Mouse (Mus musculus) NIH3T3 (cell line): ENCODE measurements at regions not wholly inside any gene's neighbourhood (a gene's known extent, or its start where the extent isn't known, plus 50 kb on each side); places are given as distances from the start of the nearest gene placed in this dataset.
"Not testable (repeated sequence)": the region's sequence is repeated elsewhere in the genome, so short reads cannot be mapped to it uniquely, and the experiment has no call there.

Experiments
- DNase-seq: peaks from one replicate; pipeline ENCODE4 v3.0.0-alpha.2; 2012; ENCODE audit warnings: low read depth

DNA sequence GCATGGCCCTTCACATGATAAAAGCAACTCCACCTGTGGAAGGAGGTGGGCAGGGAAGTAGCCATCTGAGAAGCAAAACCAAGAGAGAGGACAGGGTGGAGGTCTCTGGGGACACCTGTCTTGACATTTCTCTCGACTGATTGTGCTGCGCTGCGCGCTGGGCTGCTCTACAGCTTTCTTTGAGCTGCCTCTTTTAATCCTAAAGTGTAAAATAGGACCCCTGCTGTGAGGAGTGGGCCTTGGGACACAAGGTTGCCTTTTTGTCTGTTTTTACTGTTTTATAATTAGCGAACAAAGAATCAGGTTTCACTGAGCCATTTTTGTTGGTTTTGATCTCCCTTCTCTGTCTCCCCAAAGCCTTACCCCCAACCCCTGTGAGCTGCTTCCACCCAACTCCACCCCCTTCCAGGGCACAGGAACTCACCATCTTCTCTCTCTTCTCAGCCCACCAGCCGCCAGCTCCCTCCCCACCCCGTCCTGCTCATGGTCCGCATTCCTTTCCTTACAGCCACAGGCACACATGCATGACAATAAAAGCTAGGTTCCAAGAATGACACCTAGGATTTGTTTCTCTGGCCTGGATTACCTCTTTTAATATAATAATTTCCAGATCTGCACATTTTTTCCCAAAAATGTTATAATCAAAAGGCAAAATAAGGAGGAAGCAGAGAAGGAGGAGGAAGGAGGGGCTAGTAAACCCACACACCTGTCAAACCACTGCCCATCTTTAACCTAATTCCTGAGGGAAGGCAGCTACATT lies 57.3 kb downstream of the Cbln4 start:
- no peak for DNase-seq

DNA sequence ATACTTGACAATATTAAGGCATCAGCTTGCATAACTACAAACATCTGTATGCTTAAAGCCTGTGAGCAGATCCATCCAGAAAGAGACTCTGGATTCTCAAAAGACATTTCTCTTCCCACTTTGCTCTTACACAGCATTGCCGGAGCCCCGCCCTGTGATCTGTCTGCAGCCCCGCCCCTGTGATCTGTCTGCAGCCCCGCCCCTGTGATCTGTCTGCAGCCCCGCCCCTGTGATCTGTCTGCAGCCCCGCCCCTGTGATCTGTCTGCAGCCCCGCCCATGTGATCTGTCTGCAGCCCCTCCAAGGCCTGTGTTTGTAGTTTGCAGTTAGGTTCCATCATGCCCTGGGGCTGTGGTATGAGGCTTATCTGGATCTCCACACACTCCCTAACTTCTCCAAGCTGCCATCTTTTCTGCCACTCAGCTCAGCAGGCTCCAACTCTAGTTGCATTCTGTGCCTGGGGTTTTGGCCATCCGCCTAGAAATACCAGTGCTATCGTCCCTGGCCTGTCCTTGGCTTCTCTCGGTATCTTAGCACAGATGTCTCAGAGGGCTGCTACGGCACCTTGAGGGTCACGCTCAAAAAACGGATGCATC lies 73.9 kb downstream of the Cbln4 start:
- DNase-seq, result no peak

- DNase-seq, result no peak
Measured at GRCm38 (mm10) chr2:171946569-171947250, 96.6 kb downstream of the Cbln4 start.

- DNase-seq, result no peak
Measured at GRCm38 (mm10) chr2:171942671-171943070, 100.6 kb downstream of the Cbln4 start.

GRCm38 (mm10) chr2:171935646-171936325 lies 107.5 kb downstream of the Cbln4 start:
- DNase-seq, result no peak

GRCm38 (mm10) chr2:171920960-171921359 lies 122.3 kb downstream of the Cbln4 start:
- DNase-seq, result no peak

DNA sequence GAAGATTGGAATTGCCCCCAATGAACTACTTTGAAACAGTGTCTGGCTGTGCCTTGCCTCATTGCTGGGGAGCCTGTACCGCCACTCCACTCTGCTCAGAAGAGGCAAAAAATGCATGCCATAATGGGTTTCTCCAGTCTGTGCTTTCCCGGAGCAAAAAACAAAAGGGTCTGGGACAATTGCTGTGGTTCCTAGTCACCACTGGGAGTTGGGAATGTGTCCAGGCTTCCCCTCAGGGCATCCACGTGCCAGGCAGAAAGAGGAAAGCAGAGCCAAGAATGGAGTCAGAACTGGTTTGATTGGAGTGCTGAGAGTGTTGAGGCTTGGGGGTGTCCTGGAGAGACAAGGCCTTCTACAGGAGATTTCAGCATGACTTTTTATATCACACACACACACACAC lies 156.0 kb downstream of the Cbln4 start:
- no peak for DNase-seq

DNA sequence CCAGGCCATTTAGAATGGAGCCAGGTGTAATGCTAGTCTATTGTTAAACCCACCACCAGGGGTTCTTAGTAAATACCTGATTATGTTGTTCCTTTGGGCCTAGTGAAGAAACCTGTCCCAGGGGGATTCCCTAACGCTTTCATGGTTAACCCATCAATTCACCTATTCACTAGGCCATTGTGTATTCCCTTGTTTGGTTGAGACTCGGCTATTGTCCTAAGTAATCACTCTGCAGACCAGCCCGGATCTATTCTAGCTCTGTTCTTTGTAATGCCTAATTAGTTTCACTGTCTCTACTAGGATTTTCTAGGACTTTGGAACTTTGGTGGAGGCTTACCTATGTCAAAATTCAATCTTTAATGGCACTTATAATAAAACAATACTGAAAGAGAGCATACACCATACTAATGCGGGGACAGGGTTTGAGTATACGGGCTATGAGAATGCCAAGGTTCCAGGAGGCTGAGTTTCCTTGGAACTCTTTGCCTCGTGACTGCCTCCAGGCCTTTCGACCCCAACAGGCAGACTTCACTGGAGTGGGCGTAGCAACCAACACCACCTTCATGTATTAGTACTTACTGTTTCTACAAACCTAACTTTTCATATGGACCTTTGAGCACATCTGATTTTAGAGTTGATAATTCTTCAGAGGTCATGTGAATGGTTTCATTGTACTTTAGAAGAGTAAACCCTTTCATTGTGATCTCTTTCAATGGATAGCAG lies 163.9 kb downstream of the Cbln4 start:
- DNase-seq, result not testable (repeated sequence)

GRCm38 (mm10) chr2:171867550-171867949 lies 175.7 kb downstream of the Cbln4 start:
- DNase-seq, result no peak

- DNase-seq, result no peak
Measured at GRCm38 (mm10) chr2:171864376-171864965, 178.8 kb downstream of the Cbln4 start.

DNA sequence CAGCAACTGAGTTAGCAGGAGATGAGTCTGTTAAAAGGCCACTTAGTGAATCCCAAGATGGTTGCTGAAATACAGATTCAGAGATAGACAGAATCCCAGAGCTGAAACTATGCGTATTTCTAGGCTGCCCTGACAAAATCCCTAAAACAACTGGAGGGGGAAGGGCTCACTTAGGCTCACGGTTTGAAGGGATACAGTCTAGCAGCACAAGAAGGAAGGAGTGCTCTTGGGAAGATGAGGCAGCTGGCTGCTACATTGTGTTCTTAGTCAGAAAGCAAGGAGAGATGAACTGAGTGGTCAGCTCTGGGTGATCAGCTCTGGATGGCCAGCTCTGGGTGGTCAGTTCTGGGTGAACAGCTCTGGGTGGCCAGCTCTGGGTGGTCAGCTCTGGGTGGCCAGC lies 180.6 kb downstream of the Cbln4 start:
- no peak for DNase-seq

- no peak for DNase-seq
Measured at GRCm38 (mm10) chr2:171858894-171859293, 184.4 kb downstream of the Cbln4 start.

DNA sequence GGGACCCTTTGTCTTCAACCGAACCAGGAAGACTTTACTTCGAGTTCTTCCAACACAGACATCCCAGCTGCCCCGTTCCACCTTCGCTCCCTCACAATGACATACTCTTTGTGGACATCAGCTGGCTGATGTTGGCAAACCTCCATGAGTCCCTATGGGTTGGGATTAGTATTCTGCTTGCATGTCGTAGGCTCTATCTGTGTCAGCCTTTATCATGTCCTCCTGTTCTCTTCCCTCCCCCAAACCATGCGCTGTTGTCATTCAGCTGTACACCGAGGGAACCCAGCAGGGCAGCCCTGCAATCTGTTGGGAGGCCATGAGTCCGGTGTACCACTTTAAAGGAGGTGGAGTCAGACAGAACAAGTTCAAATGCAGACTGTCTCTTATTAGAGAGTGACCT lies 186.8 kb downstream of the Cbln4 start:
- no peak for DNase-seq

DNA sequence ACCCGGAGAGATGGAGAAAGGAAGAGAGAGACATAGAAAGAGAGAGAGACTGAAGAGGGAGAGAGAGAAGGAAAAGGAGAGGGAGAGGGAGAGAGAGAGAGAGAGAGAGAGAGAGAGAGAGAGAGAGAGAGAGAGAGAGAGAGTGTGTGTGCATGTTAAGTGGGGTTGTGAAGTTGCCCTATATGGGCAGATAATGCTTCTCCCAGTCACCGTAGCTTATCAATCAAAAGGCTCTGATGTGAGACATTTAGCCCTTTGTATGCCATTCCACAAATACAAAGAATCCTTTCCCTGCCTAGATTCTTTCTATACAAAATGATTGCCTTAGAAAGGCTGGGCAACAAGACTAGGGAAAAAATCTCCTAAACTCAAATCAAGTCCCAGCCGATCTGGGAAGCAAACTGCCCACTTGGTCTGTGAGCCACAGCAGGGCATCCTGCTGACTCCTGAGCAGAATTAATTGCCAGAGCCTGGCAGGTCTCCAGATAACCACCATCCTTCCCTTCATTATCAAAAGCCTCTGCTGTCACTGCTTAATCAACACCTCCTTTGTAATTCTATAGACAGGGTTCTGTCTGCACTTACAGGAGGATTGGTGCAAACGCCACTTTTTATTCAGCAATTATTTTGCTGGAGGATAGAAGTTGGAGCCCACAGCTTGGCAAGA lies 196.3 kb downstream of the Cbln4 start:
- no peak for DNase-seq

GRCm38 (mm10) chr2:171840058-171840713 lies 203.1 kb downstream of the Cbln4 start:
- DNase-seq, result no peak

- no peak for DNase-seq
Measured at GRCm38 (mm10) chr2:171822156-171822555, 221.1 kb downstream of the Cbln4 start.

GRCm38 (mm10) chr2:171818504-171818903 lies 224.8 kb downstream of the Cbln4 start:
- no peak for DNase-seq

- DNase-seq, result no peak
Measured at GRCm38 (mm10) chr2:171816685-171817419, 226.4 kb downstream of the Cbln4 start.

DNA sequence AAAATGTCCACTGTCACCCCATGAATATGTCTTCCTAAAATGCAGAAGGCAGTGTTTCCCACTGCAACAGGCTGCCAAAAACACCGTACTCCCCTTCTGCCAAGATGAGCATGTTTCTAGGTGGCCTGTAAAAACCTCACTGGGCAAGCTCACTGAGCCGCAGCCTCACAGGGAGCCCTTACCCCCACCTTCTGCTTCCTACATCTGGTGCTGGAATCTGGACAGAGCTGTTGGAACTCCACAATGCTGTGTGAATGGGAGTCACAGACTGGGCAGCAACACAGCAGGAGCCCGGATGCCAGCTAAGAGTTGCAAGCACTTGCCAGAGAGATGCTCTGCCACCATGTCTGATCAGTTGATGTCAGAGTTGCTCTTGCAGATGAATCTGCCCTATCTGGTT lies 230.6 kb downstream of the Cbln4 start:
- DNase-seq, result no peak

DNA sequence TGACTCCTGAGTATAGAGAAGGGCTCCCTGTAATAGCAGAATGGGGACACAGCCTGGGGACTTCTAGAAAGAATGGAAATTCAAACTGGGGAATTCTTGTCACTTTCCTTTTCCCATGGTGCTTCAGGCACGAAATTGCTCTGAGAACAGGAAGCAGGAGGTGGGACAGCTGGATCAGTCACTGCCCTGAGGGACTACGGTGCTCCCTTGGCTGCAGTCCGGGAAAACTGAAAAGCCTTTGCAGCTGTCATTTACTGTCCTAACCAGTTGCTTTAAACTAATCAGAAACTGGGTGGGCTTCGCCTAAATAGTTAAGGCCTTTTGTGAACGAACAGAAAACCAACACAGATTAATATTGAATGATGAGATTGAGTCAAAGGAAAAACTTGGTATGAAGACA lies 237.9 kb downstream of the Cbln4 start:
- DNase-seq, result no peak
